Mouse (Mus musculus) cerebellum, postnatal 14 days (tissue): ENCODE results near the gene Ddx58.

Source experiments
- DNase-seq, 2 experiments: peaks; one replicate each; pipeline ENCODE4 v3.0.0; 2021; ENCODE audit warnings: mixed read lengths in 2 of 2

Ddx58 gene

DNA sequence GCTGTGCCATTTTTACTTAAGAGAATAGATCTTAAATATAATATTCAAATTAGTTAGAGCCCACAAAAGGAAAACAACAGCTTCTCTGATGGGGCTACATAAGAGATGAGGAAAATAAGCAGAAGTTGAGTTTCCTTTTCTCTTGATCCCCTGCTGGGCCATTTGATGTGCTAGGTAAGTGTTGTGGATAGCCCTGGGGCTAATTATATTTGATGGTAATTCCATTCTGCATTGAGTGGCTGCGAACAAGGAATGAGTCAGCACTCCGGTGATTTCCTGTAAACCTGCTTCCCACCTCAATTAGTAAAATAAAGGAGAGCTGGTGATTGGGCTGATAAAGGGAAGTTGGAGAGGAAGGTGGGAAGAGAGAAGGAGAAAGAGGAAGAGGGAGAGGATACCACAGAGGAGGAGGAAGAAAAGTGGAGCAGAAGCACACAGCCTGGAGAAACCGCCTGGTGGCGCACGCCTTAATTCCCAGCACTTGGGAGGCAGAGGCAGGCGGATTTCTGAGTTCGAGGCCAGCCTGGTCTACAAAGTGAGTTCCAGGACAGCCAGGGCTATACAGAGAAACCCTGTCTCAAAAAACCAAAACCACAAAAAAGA is 6.5 kb downstream of the Ddx58 start:
- DNase-seq: no peak

DNA sequence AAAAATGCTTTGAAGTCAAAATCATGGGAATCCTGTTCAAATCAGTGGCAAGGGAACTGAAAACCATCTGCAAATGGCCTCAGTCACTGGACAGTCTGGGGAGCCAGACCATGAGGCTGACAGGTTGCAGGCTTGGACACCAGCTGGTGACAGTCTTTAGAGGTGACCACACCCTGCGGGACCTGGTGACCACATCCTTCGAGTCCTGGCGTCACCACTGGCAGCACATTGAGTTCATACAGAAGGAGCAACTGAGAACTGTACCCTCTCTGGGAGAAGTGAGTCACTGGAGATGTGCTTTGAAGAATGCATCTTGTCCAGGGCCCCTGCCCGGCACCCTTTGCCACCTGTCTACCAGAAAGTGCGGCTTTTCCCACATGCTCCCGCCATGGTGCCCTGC is 9.9 kb downstream of the Ddx58 start:
- no peak for DNase-seq

DNA sequence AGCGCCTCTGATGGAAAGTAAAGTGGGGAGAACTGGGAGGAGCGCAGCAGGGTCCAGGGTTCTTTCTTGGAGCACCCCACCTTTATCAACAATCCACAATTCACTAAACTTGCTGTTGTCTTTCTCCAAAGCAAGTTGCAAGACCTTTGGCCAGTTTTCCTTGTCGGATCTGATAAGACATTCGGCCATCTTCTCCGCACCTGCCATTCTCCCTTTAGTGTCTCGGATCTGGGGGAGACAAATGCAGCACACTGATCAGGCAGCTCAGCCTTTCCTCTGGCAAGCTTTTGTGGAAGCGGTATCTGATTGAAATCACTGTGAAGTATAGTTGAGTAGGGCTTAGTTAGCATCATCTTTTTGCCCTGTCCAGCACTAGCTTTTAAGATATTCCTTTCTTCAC is 11.7 kb downstream of the Ddx58 start:
- no peak for DNase-seq

DNA sequence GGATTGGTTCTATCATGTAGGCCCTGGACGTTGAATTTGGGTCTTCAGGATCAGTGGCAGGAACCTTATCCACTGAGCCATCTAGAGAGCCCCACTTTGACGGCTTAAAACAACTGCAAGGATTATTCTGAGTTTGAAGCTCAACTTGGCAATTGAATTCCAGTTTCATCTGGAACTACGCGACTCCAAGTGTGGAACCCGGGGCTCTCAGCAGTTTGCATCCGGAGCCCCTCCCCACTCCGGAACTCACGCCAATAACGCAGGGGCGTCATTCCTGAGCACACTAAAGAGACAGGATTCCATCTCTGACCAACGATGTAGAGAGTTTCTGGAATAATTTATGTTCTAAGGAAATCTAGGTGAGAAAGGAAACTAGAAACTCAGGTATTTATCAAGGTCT is 12.5 kb downstream of the Ddx58 start:
- DNase-seq: no peak

DNA sequence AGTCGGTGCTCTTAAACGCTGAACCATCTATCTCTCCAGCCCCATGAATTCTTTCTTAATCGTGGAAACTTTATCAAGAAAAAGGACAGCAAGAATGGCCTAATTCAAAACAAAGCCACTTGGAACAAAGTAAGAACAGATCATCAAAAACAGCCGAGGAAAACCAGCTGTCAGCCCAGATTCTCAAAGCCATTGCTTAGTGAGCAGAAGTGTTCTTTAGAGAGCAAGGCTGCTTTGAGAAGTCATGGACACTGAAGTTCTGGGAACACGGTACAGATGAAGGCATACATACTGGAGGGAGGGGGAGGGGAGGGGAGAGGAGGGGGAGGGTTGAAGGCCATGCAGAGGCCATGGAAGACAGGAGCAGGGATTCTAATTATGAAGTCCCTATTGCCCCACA is 13.5 kb downstream of the Ddx58 start:
- DNase-seq: no peak

DNA sequence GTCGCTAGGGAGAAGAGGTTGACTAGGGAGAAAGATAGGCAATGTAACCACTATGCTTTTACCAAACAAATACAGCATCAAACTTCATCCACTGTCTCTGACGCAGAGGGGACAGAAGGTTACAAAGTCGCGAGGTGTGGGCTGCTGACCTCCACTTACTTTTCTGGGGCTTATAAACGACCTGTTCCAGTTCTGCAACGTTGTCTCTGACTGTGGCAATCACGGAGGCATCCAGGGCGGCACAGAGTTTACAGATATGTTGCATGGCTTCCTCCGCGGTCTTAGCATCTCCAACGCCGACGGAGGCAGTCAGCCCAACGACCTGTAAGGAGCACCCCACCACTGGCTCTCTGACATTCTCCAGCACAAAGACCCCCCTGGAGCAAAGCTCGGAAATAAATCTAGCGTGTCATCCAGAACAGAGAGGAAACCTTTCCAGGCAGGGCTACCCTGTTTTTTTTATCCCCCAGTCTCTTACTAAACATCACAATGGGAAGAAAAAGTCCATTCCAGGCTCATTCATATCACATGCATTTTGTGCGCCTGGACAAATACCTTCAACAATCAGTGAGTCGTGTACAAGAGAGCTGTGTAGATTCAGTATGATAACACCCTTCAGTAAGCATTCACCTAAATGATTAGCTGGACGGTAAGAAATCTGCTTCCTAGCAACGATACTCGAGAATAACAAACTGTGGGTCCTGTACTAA is 17.6 kb downstream of the Ddx58 start:
- DNase-seq: no peak

DNA sequence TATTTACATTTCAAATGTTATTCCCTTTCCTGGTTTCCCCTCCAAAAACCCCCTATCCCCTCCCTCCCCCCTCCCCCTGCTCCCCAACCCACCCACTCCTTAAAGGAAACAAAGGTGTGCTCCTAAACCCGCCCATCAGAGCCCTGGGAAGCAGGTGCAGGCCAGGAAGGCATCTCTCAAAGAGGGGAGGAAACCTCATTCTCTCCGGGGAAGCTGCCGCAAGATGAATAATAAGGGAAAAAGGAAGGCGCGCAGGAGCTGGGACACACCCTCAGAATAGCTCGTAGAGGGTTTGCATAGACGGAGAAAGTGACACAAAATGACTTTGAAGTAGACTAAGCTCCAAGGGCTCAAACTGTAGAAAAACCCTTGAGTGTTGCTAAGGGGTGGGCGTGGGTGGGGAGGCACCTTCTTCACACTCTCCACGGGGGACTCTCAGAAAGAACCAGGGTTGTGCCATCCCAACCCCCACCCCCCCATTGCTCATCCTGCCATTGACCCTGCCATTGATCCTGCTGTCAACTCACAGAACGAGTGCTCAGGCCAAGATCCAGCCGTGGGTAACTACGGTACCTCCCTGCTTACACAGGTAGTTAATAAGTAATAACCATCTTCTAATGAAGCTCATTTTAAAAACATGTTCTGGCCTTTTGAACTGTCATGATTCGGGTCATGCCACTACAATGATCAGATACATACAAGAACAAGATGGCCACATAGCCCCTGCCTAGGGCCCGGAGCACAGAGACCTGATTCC is 18.4 kb downstream of the Ddx58 start:
- no peak for DNase-seq

DNA sequence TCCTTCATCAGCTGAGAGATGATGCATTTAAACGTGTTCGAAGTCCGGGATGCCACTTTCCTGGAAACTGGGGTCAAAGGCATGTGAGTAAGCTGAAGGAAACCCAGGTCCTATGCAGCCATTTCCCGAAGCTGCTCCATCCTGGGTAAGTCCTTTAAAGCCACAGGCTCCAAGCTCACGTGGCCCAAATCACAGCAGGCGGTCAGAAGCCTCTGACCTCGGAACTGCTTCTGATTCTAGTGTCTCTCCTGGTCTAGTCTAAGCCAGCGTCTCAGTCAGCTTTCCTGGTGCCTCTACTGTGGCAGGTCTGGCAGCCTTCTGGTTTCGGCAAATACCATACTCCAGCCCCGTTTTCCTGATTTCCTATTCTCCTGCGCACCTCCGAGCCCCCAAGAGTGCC is 19.2 kb downstream of the Ddx58 start:
- DNase-seq: peak in 1 of 2 experiments; percentile 21

DNA sequence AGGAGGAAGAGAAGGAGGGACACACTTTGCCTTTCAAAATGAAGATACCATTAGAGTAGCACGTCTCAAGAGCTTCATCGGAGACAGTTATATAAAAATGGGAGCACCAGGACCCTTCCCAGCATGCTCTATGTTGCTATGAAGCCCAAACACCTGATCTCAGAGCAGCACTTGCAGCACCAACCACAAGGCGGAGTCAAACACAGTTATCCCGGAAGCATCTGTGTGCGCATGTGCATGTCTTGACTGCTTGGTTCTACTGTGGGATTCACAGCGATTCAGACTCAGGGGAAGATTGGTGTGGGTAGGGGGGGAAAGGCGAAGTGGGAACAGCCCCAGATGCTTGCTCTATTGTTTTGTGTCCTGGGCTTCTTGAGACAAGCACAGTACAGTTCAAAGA is 21.2 kb downstream of the Ddx58 start:
- peak in 1 of 2 experiments; percentile 32 for DNase-seq

DNA sequence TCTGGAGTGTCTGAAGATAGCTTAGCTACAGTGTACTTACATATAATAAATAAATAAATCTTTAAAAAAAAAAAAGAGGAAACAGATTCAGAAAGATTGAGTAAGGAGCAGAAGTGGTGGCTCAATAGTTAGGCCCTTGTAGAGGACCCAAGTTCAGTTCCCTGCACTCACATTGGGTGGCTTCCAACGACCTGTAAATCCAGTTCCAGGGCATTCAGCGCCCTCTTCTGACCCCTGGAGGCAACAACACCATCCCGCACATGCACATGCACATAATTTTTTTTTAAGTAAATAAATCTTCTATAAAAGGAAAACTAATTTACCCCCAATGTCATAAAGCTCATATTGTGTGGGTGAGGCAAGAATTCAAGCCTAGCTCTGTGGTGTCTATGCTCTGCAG is 21.7 kb downstream of the Ddx58 start:
- no peak for DNase-seq

DNA sequence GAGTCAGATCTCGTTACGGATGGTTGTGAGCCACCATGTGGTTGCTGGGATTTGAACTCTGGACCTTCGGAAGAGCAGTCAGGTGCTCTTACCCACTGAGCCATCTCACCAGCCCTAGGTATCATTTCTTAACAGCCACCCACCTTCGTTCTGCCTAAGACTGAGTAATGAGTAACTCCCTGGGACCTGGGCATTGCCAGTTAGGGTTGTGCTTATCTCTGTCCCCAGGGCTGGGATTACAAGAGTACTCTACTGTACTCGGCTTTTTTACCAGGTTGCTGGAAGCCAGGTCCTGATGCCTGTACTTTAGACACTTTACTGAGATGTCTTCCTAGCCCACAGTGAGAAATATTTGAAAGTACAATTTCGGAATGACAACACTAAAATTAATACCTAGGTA is 27.5 kb downstream of the Ddx58 start:
- no peak for DNase-seq

DNA sequence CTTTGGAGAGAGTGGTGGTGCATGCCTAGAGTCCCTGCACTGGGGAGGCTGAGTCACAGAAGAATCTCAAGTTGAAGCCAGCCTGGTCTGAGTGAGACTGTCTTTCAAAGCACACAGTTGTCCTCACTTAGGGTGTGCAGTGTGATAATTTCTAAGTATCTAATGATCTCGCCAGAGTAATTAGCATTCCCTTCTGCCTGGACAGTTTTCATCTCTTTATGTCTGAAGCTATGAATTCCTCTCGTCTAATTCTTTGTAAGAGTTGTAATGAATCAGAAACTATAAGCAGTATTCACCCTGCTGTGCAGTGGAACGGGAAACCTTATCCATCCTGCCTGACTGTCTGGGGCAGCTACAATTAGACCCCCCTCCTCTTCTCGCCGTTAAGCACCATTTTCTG is 31.9 kb downstream of the Ddx58 start:
- DNase-seq: no peak

DNA sequence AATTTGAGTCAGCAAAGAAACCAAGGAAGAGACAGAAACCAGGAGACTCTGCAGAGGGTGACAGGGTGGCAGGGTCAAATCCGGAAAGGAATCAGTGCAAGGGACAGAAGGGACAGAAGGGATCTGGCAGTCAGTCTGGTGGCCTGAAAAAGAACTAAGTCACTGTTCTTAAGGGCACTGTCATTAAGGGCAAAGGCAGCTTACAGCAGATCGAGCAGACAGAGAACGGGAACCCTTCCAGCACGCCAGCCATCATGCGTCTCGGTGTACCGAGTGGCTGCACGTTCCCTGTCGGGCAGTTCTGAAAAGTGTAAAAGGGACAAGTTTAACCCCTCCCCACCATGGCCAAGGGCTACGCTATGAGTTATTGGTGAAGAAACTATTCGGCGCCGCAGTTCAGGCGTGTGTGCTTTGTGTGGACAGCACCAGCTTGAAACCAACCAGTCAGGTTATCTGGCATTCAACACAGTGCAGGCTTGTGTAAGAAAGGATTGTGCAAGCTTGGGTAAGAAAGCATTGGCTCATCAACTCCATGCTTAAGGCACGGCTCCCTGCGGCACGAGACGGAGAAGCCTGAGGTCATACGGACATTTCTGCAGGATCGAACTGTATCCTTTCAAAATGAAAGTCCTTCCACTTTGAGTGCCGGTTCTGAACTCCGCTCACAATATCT is 34.3 kb downstream of the Ddx58 start:
- DNase-seq: no peak

DNA sequence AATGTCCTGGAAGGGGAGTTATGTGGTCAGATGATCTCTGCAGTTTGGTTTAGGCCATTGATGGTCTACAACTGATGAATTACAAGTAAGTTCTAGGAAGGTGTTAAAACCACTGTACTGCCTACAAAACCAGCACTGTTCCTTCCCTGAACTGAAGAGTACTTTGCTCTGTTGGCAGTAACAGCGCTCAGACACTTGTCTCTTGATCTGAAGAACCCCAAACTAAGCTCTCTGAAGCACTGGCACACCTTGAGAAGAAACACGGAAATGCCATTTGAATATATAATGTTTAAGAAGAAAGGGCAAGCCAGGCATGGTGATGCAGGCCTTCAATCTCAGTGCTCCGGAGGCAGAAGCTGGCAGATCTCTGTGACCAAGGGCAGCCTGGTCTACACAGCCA is 35.3 kb downstream of the Ddx58 start:
- DNase-seq: no peak

DNA sequence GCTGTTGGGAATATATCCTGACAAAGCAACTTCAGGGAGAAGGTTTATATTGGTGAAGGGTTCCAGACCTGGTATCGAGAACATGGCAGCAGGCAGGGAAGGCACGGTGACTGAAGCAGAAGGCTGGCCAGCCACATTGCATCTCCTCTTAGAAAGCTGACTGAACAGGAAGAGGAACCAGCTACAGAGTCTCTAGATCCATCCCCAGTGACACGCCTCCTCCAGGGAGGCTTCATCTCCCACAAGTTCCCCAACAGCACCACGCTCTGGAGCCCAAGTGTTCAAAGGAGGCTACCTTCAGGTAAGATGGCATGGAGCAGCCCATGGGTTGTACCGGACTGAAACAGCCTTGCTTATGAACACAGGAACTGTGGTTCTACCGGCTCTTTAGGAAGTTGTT is 37.4 kb downstream of the Ddx58 start:
- no peak for DNase-seq

DNA sequence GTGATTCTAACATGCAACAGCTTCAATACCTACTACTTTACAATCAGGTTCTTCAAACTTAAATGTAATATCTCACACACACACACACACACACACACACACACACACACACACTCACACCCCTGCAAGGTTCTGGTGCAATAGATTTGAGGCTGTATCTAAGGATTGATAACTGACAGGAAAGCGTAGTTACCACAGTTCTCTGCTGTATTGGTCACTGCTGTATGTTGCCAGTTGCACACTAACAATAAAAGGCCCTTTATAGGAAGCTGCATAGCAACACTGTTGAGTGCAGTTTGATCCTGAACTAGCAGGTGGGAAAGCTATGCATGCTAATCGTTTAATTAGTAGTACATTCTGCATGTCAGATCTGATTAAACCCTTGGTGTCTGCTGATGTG is 44.3 kb downstream of the Ddx58 start:
- no peak for DNase-seq

DNA sequence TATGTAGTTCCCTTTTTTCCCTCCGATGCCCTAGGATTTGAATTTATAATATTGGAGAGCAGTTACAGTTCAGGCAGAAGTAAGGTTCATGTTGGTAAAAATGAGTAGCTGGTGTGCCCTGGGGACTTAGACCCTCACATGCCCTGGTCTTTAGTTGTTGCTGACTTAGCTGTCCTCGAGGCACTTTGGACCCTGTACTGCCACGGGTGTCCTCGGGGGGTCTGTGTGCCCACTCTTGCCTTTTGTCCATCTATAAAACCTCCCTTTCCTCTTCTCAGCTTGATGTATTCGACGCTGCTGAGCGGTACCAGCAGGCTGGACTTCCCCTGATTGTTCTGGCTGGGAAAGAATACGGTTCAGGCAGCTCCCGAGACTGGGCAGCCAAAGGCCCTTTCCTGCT is 46.2 kb downstream of the Ddx58 start:
- DNase-seq: no peak

DNA sequence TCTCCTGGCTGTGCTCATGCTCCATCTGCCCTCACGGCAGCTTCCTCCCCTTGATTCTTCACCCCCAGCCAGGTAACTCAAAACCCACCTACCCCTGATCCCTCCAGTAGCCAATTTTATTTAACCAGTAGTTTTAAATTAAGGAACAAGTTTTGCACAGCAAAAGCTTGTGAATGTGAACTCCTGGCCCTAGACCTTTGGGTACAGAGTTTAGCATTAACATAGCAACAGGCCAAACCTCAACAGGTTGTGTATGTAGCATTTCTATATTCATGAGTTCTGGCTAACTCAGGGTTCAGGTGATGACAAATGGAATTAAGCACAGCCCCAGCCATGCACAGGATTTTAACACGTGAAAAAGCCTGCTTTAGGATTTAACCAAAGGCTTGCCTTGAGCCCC is 47.4 kb downstream of the Ddx58 start:
- DNase-seq: no peak

DNA sequence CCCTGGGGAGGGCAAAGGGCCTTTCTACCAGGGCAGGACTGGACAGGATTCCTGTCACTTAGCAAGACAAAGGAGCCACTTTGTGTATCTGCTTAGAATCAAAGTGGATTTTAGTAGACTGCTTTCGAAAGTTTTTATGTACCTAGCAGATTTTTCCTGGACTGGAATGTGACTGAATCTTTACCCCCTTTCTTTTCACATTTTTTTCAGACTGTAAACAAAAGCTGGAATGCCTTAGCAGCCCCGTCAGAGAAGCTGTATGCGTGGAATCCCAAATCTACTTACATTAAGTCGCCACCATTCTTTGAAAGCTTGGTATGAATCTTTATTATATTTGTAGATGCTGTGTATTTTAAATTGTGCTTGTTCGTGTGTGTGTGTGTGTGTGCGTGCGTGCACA is 51.7 kb downstream of the Ddx58 start:
- no peak for DNase-seq

DNA sequence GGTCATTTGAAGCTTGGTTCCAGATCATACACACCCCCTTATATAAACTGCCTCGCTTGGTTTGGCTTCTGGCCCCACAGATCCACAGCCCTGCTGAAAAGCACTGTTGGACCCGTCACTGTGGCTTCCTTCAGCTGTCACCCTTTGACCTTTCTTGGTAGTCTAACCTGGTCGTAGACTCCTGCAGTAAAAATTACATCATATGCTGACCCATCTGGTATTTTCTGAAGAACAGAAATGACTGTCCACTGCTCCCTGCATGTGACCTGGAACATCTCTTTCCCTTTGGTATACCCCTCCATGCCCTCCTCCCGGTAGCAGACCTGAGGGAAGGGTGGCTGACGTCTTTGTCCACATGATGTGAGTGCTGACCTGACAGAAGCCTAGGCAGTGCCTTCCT is 55.2 kb downstream of the Ddx58 start:
- DNase-seq: no peak

DNA sequence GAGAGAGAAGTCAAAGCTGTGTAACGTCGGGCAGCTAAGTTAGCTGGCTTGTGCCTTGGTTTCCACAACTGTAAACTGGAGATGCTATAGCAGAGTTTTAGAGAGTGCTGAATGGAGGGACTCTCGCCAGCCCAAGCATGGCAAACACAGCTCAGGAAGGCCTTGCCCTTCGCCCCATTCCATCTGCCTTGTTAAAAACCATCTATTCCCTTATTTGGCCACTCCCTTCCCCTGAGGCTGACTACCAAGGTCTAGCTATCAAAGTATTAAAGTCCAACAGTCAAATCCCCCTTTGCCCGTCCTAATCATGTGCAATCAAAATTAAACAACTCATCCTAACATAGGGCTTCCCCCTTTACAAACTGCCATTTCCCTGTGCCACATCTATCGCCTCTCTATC is 55.8 kb downstream of the Ddx58 start:
- DNase-seq: no peak

DNA sequence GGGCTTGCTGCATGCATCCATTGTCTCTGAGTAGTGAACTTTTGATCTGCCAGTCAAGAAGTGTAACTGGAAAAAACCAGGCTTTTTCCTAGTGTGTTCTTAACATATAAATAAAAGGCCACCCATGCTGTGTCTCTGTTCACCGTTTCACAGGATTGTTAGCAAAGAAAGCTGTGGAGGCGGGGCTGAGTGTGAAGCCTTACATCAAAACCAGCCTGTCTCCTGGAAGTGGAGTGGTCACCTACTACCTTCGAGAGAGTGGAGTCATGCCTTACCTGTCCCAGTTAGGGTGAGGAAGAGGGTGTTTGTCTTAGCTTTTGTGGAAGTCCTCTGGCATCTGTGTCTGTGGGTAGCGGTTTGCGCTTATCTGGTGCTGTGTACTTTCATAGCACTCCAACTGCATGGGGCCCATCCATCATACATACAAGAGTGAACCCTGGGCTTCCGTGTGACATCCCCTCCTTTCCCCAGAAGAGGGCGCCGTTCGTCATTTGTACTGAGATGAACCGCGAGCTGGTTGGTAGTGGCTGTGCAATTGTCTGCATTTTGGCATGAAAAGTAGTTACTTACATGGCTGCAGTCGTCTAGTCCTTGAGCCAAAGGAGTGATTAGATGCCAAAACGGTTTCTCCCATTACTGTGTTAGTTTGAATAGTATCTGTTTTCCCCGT is 56.8 kb downstream of the Ddx58 start:
- DNase-seq: peak; percentile 66 to 82

DNA sequence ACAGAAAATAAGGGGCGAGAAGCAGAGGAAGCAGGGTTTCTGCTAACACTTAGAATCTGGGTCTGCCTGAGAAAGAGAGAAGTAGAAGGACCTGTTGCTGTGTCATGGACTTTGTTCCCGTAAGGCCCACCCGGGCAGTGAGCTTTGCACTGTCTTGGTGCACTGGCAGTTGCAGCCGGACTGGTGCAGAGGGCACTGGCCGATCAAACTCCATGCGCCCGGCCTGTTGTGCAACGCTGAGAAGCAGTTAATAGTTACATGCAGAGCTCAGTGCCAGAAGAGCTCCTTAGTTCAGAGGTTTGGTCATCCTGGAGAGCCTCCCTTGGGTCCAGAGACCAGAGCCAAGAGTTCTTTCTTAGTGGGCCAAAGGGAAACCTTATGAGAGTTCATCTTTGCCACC is 57.9 kb downstream of the Ddx58 start:
- no peak for DNase-seq
